15 mouse cellular contexts compared by ENCODE assay signal in the genomic region with DNA sequence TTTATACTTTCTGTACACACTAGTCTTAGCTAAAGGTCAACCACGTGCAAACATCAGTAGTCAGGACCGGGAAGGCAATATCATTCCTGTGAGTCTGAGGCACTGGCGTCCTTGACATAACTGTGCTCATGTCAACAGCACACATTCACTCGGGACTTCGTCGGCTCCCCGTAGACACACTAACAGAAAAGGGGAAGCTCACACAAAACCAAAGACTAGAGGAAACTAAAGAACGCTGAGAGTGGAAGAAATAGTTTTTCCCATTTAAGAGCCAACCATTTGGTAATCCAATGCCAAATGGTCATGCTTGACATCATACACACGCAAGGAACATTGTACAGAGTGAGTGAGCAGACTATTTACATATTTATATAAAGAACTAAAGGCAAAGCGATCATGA.
"Had no signal": no experiment of that assay in that cellular context is flagged by ENCODE, and none has a peak within 500 bp of the region (broad histone marks: within the 10 kb centered on the region; RNA-seq: fewer than 3 reads in every experiment).

No protein-coding gene starts in this region.

- H3K27me3 ChIP-seq: lung, embryonic 15.5 days; megakaryocyte, embryonic 14.5 days; midbrain, embryonic 13.5 days; midbrain, embryonic 15.5 days; neural tube, embryonic 12.5 days had no signal

- H3K4me1 ChIP-seq: lung, embryonic 15.5 days; megakaryocyte, embryonic 14.5 days; midbrain, embryonic 13.5 days; midbrain, embryonic 15.5 days; neural tube, embryonic 12.5 days had no signal

- H3K4me2 ChIP-seq: lung, embryonic 15.5 days; midbrain, embryonic 11.5 days; midbrain, embryonic 13.5 days; midbrain, embryonic 15.5 days; neural tube, embryonic 12.5 days had no signal

- H3K36me3 ChIP-seq: lung, embryonic 15.5 days; midbrain, embryonic 13.5 days; midbrain, embryonic 15.5 days; neural tube, embryonic 12.5 days had no signal

- H3K4me3 ChIP-seq: lung, embryonic 15.5 days; megakaryocyte, embryonic 14.5 days; midbrain, embryonic 13.5 days; midbrain, embryonic 15.5 days; neural tube, embryonic 12.5 days had no signal

- H3K9me3 ChIP-seq: lung, embryonic 15.5 days; midbrain, embryonic 13.5 days; midbrain, embryonic 15.5 days; neural tube, embryonic 12.5 days had no signal

- H3K9ac ChIP-seq: lung, embryonic 15.5 days; midbrain, embryonic 13.5 days; midbrain, embryonic 15.5 days; neural tube, embryonic 12.5 days had no signal

- ATAC-seq: lung, postnatal 0 days; midbrain, embryonic 13.5 days; midbrain, embryonic 15.5 days had no signal

- DNase-seq: lung, adult 2 months; lung, postnatal 14 days; lung, postnatal 36 days; right cerebral cortex, postnatal 14 days; thymus, adult 18-20 months; thymus, postnatal 14 days; thymus, postnatal 36 days had no signal

- H3K27ac ChIP-seq: lung, embryonic 15.5 days; macrophage; midbrain, embryonic 13.5 days; midbrain, embryonic 15.5 days; neural tube, embryonic 12.5 days had no signal
